Mouse (Mus musculus) kidney, adult 9 months (tissue): ENCODE measurements around the gene Farsa.

ENCODE experiments used
- DNase-seq: peaks from one replicate; pipeline ENCODE4 v3.0.0; 2022

The Farsa gene

DNA sequence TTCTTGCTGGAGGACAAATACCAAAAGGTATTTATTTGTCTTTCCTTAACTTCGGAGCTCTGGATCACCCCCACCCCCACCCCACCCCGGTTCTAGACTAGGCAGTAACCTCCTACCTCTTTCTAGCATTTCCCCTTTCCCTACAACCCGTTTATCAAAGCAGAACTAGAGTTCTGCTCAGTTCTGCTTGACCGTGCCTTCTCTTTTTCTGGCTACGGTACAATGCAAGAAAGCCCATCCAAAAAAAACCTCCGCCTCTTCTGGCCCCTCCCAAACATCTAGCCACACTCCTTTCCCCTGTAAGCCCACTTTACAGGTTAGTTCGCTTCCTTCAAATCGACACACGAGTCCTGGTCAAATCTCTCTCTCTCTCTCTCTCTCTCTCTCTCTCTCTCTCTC, 56.7 kb downstream of the Farsa start:
- no peak for DNase-seq

DNA sequence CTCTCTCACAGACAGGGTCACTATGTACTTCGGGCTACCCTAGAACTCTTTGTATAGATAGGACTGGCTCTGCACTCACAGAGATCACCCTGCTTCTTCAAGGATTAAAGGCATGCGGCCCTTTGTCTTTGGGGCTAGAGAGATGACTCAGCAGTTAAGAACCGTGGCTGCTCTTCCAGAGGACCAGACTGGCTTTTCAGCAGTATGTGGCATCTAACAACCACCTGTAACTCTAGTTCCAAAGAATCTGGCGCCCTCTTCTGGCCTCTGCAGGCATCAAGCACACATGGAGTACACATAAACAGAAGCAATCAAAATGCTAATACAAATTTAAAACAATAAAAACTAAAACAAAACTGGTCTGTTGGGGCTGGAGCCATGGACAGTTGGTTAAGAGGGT, 57.2 kb downstream of the Farsa start:
- DNase-seq, result peak; percentile 51

DNA sequence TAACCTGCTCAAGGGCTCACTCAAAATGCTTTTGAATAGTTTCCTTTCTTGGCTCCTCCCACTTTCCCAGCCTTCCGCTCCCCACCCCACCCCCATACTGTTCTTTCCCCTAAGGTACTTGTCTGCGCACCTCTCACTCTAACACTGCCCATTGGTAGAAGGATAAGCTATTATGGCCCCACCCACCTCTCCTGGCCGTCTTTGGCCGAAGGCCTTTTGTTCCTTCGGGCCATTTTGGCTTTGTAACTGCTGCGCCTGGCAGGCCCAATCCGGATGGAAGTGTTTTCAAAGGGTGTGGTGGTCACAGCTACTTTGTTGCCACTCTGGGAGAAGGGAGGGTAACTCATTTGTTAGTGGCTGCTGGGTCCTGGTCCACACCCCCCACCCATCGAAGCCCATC, 58.5 kb downstream of the Farsa start:
- DNase-seq, result no peak

DNA sequence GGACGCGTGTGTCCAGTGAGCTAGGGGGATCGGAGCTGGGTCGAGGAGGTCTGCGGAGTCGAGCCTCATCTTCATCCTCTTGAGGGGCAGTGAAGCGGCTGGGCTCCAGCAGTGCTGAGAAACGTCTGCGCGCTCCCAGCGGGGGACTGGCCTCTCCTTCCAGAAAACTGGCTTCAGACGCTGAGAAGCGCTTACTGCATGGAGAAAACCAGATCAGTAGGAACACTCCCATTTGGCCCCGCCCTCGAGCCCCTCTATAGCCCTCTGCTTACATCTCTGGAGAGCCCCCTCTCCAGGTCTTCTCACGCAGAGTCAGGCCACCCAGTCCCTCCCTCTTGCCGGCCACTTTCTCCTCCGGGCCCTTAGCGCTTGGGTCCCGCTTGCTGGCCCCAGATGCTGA, 61.0 kb downstream of the Farsa start:
- no peak for DNase-seq

DNA sequence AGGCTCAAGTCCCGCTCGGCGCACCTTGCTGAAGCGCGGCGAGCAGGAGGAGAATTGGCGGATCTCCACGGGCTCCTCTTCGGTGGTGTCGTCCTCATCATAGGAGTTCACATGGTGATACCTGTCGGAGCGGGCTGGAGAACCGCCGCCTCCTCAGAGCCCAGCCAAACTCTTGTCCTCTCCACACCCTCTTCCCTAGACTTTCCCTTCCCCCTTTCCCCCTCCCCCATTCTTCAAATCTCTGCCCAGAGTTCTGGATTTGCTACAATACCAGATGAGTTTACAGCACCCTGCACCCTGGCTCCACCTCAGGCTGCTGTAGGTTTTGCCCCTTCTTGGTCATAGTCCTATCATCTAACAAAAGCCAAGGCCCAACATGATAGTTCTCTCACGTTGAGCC, 61.9 kb downstream of the Farsa start:
- DNase-seq, result no peak
